Mouse (Mus musculus) right cerebral cortex, adult 18-20 months (tissue): ENCODE measurements at regions not wholly inside any gene's neighbourhood (a gene's known extent, or its start where the extent isn't known, plus 50 kb on each side); places are given as distances from the start of the nearest gene placed in this dataset.

Experiments used
- DNase-seq: peaks from one replicate; pipeline ENCODE4 v3.0.0; 2022; ENCODE audit warnings: mixed read lengths

- no peak for DNase-seq
Observed at GRCm38 (mm10) chr13:37715770-37716693, 62.2 kb upstream of the Rreb1 start.

- DNase-seq = no peak
Observed at GRCm38 (mm10) chr13:37717793-37718192, 60.4 kb upstream of the Rreb1 start.

- DNase-seq = no peak
Observed at GRCm38 (mm10) chr13:37718364-37718763, 59.8 kb upstream of the Rreb1 start.
